Mouse (Mus musculus): Measurements from ENCODE around the gene Myom3. TPM values are rescaled to one million over a fixed set of nuclear protein-coding genes. Genes with fewer than 3 reads are reported as not detected.

The Myom3 gene
- polyA plus RNA-seq, 1 experiment from 2014 or later, result 1.3 TPM

GRCm38 (mm10) chr4:135844400-135844799 is 84.9 kb downstream of the Myom3 start:
- WGBS, result 82% methylated on average over 6 of the region's 6 CpGs
- Histone ChIP-seq H3K4me2 (replicated peaks) (no peak overlapping the region), H3K27ac (no peak overlapping the region), H3K4me3 (no peak overlapping the region), H3K9ac (no peak overlapping the region), H3K27me3 (no peaks in the 10 kb centered on the region), H3K4me1 (no peaks in the 10 kb centered on the region), H3K9me3 (no peaks in the 10 kb centered on the region), H3K36me3 (no peaks in the 10 kb centered on the region)
- no peak for ATAC-seq (ENCODE audit: insufficient number of reproducible peaks, insufficient read depth, low FRiP score, low TSS enrichment)

- H3K4me3 ChIP-seq, result no peak overlapping the region
- H3K27ac ChIP-seq, result no peak overlapping the region
- no peaks in the 10 kb centered on the region for H3K27me3 ChIP-seq
- no peak overlapping the region for H3K9ac ChIP-seq
- H3K36me3 ChIP-seq, result no peaks in the 10 kb centered on the region
- no peak overlapping the region for H3K4me2 ChIP-seq (replicated peaks)
- ATAC-seq (ENCODE audit: insufficient number of reproducible peaks, insufficient read depth, low FRiP score, low TSS enrichment), result no peak
- H3K9me3 ChIP-seq, result no peaks in the 10 kb centered on the region
- 54% methylated on average over 5 of the region's 5 CpGs for WGBS
- H3K4me1 ChIP-seq, result peaks cover 12% of the 10 kb centered on the region
These were observed 88.1 kb downstream of the Myom3 start for GRCm38 (mm10) chr4:135847581-135847980.

- H3K27ac ChIP-seq, result 0 out of 2 replicates have a peak overlapping the region, but pooled peaks have one; percentile 1
- peaks cover 12% of the 10 kb centered on the region for H3K4me1 ChIP-seq
- 0 out of 2 replicates have a peak overlapping the region, but pooled peaks have one; percentile 15 for H3K9ac ChIP-seq
- H3K36me3 ChIP-seq, result no peaks in the 10 kb centered on the region
- H3K9me3 ChIP-seq, result no peaks in the 10 kb centered on the region
- no peak; the same call in 1 of the 2 replicates for ATAC-seq (ENCODE audit: insufficient number of reproducible peaks, insufficient read depth, low FRiP score, low TSS enrichment)
- 31% methylated on average over 13 of the region's 13 CpGs for WGBS
- H3K4me2 ChIP-seq (replicated peaks), result no peak overlapping the region; the same call in 1 of the 2 replicates
- H3K4me3 ChIP-seq, result no peak overlapping the region
- H3K27me3 ChIP-seq, result no peaks in the 10 kb centered on the region
These were observed 91.0 kb downstream of the Myom3 start for GRCm38 (mm10) chr4:135850411-135851095.

- Histone ChIP-seq H3K4me3 (no peak overlapping the region), H3K27me3 (no peaks in the 10 kb centered on the region), H3K27ac (no peak overlapping the region), H3K36me3 (no peaks in the 10 kb centered on the region), H3K9me3 (no peaks in the 10 kb centered on the region), H3K9ac (no peak overlapping the region), H3K4me2 (replicated peaks) (no peak overlapping the region), H3K4me1 (peaks cover 12% of the 10 kb centered on the region)
- WGBS, result 85% methylated on average over 9 of the region's 9 CpGs
- no peak for ATAC-seq (ENCODE audit: insufficient number of reproducible peaks, insufficient read depth, low FRiP score, low TSS enrichment)
These were observed 92.4 kb downstream of the Myom3 start for GRCm38 (mm10) chr4:135851942-135852341.

GRCm38 (mm10) chr4:135853987-135854546 is 94.6 kb downstream of the Myom3 start:
- Histone ChIP-seq H3K4me2 (replicated peaks) (no peak overlapping the region), H3K4me1 (peaks cover 24% of the 10 kb centered on the region), H3K36me3 (no peaks in the 10 kb centered on the region), H3K27me3 (no peaks in the 10 kb centered on the region), H3K9me3 (no peaks in the 10 kb centered on the region), H3K4me3 (no peak overlapping the region), H3K27ac (peak overlapping the region; percentile 98; the same call in 1 of the 2 replicates), H3K9ac (no peak overlapping the region)
- WGBS, result 91% methylated on average over 14 of the region's 14 CpGs
- ATAC-seq (ENCODE audit: insufficient number of reproducible peaks, insufficient read depth, low FRiP score, low TSS enrichment), result no peak

- Histone ChIP-seq H3K27me3 (no peaks in the 10 kb centered on the region), H3K4me1 (peaks cover 28% of the 10 kb centered on the region), H3K9me3 (no peaks in the 10 kb centered on the region), H3K4me3 (peak overlapping the region; percentile 92; the same call in 1 of the 2 replicates), H3K36me3 (no peaks in the 10 kb centered on the region), H3K27ac (peak overlapping the region; percentile 98), H3K4me2 (replicated peaks) (peak overlapping the region; percentile 70), H3K9ac (peak overlapping the region; percentile 98; the same call in 1 of the 2 replicates)
- 79% methylated on average over 11 of the region's 11 CpGs for WGBS
- ATAC-seq (ENCODE audit: insufficient number of reproducible peaks, insufficient read depth, low FRiP score, low TSS enrichment), result no peak
These were observed 95.1 kb downstream of the Myom3 start for GRCm38 (mm10) chr4:135854630-135855029.

- Histone ChIP-seq H3K9me3 (no peaks in the 10 kb centered on the region), H3K27ac (peak overlapping the region; percentile 98), H3K4me2 (replicated peaks) (peak overlapping the region; percentile 70), H3K4me1 (peaks cover 30% of the 10 kb centered on the region), H3K36me3 (no peaks in the 10 kb centered on the region), H3K9ac (peak overlapping the region; percentile 98), H3K27me3 (no peaks in the 10 kb centered on the region), H3K4me3 (peak overlapping the region; percentile 92)
- no peak for ATAC-seq (ENCODE audit: insufficient number of reproducible peaks, insufficient read depth, low FRiP score, low TSS enrichment)
- 14% methylated on average over 6 of the region's 6 CpGs for WGBS
These were observed 95.6 kb downstream of the Myom3 start for GRCm38 (mm10) chr4:135855080-135855479.

GRCm38 (mm10) chr4:135855536-135856222 is 96.2 kb downstream of the Myom3 start, which contains the start of gene Srsf10:
TSS of gene Srsf10 (plus strand) at chr4:135855747.
- H3K4me1 ChIP-seq, result peaks cover 29% of the 10 kb centered on the region
- H3K4me3 ChIP-seq, result peak within 1 kb of the TSS; percentile 92
- H3K9me3 ChIP-seq, result no peaks in the 10 kb centered on the region
- no peaks in the 10 kb centered on the region for H3K27me3 ChIP-seq
- H3K36me3 ChIP-seq, result no peaks in the 10 kb centered on the region
- under 1% methylated on average over 67 of the region's 67 CpGs for WGBS
- peak within 1 kb of the TSS; percentile 70 for H3K4me2 ChIP-seq (replicated peaks)
- peak; percentile 92 for ATAC-seq (ENCODE audit: insufficient number of reproducible peaks, insufficient read depth, low FRiP score, low TSS enrichment)
- H3K27ac ChIP-seq, result peak within 1 kb of the TSS; percentile 98
- H3K9ac ChIP-seq, result peak within 1 kb of the TSS; percentile 98

- peak overlapping the region; percentile 92 for H3K4me3 ChIP-seq
- peaks cover 29% of the 10 kb centered on the region for H3K4me1 ChIP-seq
- ATAC-seq (ENCODE audit: insufficient number of reproducible peaks, insufficient read depth, low FRiP score, low TSS enrichment), result peak; percentile 68
- H3K36me3 ChIP-seq, result no peaks in the 10 kb centered on the region
- WGBS, result under 1% methylated on average over 59 of the region's 91 CpGs
- H3K4me2 ChIP-seq (replicated peaks), result peak overlapping the region; percentile 70
- H3K27ac ChIP-seq, result peak overlapping the region; percentile 98
- no peaks in the 10 kb centered on the region for H3K9me3 ChIP-seq
- no peaks in the 10 kb centered on the region for H3K27me3 ChIP-seq
- H3K9ac ChIP-seq, result peak overlapping the region; percentile 98
These were observed 96.9 kb downstream of the Myom3 start for GRCm38 (mm10) chr4:135856223-135857091.

- Histone ChIP-seq H3K4me2 (replicated peaks) (peak overlapping the region; percentile 70), H3K27me3 (no peaks in the 10 kb centered on the region), H3K4me1 (peaks cover 29% of the 10 kb centered on the region), H3K4me3 (peak overlapping the region; percentile 92), H3K36me3 (0 out of 2 replicates have a peak, but pooled peaks cover 5% of the 10 kb centered on the region), H3K27ac (no peak overlapping the region), H3K9me3 (no peaks in the 10 kb centered on the region), H3K9ac (peak overlapping the region; percentile 98)
- no peak for ATAC-seq (ENCODE audit: insufficient number of reproducible peaks, insufficient read depth, low FRiP score, low TSS enrichment)
- WGBS, result 9% methylated on average over 7 of the region's 7 CpGs
These were observed 98.2 kb downstream of the Myom3 start for GRCm38 (mm10) chr4:135857597-135858186.

Measured in embryonic facial prominence, embryonic 12.5 days (tissue).